Mouse (Mus musculus) spleen, adult 12 weeks (tissue): ENCODE data around the gene Cyb5r2.

ENCODE experiments used
- DNase-seq: peaks from one replicate; pipeline ENCODE4 v3.0.0; 2022; ENCODE audit warnings: low spot score

Gene Cyb5r2

GRCm38 (mm10) chr7:107722536-107722935, 35.3 kb downstream of the Cyb5r2 start:
- no peak for DNase-seq

GRCm38 (mm10) chr7:107720771-107721170, 37.1 kb downstream of the Cyb5r2 start:
- DNase-seq, result no peak

- no peak for DNase-seq
Observed at GRCm38 (mm10) chr7:107714067-107714466, 43.8 kb downstream of the Cyb5r2 start.

- DNase-seq, result no peak
Observed at GRCm38 (mm10) chr7:107712743-107713142, 45.1 kb downstream of the Cyb5r2 start.

GRCm38 (mm10) chr7:107708491-107709112, 49.2 kb downstream of the Cyb5r2 start:
- peak; percentile 47 for DNase-seq

- DNase-seq, result peak; percentile 48
Observed at GRCm38 (mm10) chr7:107707650-107708049, 50.2 kb downstream of the Cyb5r2 start.

- DNase-seq, result no peak
Observed at GRCm38 (mm10) chr7:107705941-107706340, 51.9 kb downstream of the Cyb5r2 start.

- DNase-seq, result no peak
Observed at GRCm38 (mm10) chr7:107702461-107703380, 55.1 kb downstream of the Cyb5r2 start.

- DNase-seq, result no peak
Observed at GRCm38 (mm10) chr7:107700646-107701045, 57.2 kb downstream of the Cyb5r2 start.

- DNase-seq, result no peak
Observed at GRCm38 (mm10) chr7:107699926-107700325, 57.9 kb downstream of the Cyb5r2 start.
